Mouse (Mus musculus) cerebellum, adult 11-12 months (tissue): ENCODE data around the gene Actr5.

Experiments used
- DNase-seq: peaks from one replicate; pipeline ENCODE4 v3.0.0; 2022

Gene Actr5

GRCm38 (mm10) chr2:158614418-158614955 is 10.2 kb upstream of the Actr5 start:
- no peak for DNase-seq

- no peak for DNase-seq
Observed at GRCm38 (mm10) chr2:158615161-158615680, 9.5 kb upstream of the Actr5 start.

GRCm38 (mm10) chr2:158615702-158616101 is 9.0 kb upstream of the Actr5 start:
- no peak for DNase-seq

GRCm38 (mm10) chr2:158616296-158616695 is 8.4 kb upstream of the Actr5 start:
- DNase-seq = no peak

GRCm38 (mm10) chr2:158616790-158617189 is 7.9 kb upstream of the Actr5 start:
- no peak for DNase-seq

GRCm38 (mm10) chr2:158625231-158625630 is 543 bp downstream of the Actr5 start:
- no peak for DNase-seq

GRCm38 (mm10) chr2:158625697-158626096 is 1.0 kb downstream of the Actr5 start:
- DNase-seq = no peak

- DNase-seq = no peak
Observed at GRCm38 (mm10) chr2:158628858-158629257, 4.2 kb downstream of the Actr5 start.

- no peak for DNase-seq
Observed at GRCm38 (mm10) chr2:158629414-158629813, 4.7 kb downstream of the Actr5 start.

GRCm38 (mm10) chr2:158631873-158632272 is 7.2 kb downstream of the Actr5 start:
- no peak for DNase-seq

- DNase-seq = no peak
Observed at GRCm38 (mm10) chr2:158641869-158642268, 17.2 kb downstream of the Actr5 start.

- DNase-seq = no peak
Observed at GRCm38 (mm10) chr2:158642587-158642986, 17.9 kb downstream of the Actr5 start.

GRCm38 (mm10) chr2:158643791-158644190 is 19.1 kb downstream of the Actr5 start:
- DNase-seq = no peak

GRCm38 (mm10) chr2:158651159-158651908 is 26.6 kb downstream of the Actr5 start:
- DNase-seq = no peak

GRCm38 (mm10) chr2:158652985-158653384 is 28.3 kb downstream of the Actr5 start:
- DNase-seq = peak; percentile 40

GRCm38 (mm10) chr2:158654717-158655116 is 30.0 kb downstream of the Actr5 start:
- no peak for DNase-seq

GRCm38 (mm10) chr2:158655806-158656205 is 31.1 kb downstream of the Actr5 start:
- DNase-seq = no peak

GRCm38 (mm10) chr2:158658822-158659221 is 34.1 kb downstream of the Actr5 start:
- no peak for DNase-seq

GRCm38 (mm10) chr2:158659346-158659745 is 34.7 kb downstream of the Actr5 start:
- no peak for DNase-seq

- DNase-seq = no peak
Observed at GRCm38 (mm10) chr2:158665098-158665497, 40.4 kb downstream of the Actr5 start, which contains the start of gene Ppp1r16b. Gene Ppp1r16b, plus strand, starts transcription at chr2:158665398.

GRCm38 (mm10) chr2:158666071-158666800 is 41.5 kb downstream of the Actr5 start:
- no peak for DNase-seq

GRCm38 (mm10) chr2:158667022-158667670 is 42.5 kb downstream of the Actr5 start:
- DNase-seq = peak; percentile 20
